Mouse (Mus musculus): Measurements from ENCODE around the gene Fam69a.
"Not testable (repeated sequence)": the region's sequence is repeated elsewhere in the genome, so short reads cannot be mapped to it uniquely, and the experiment has no call there.

Fam69a gene

GRCm38 (mm10) chr5:107947548-107947947 is 39.3 kb downstream of the Fam69a start:
- DNase-seq (ENCODE audit: low spot score in 2 of 2), result no peak

DNA sequence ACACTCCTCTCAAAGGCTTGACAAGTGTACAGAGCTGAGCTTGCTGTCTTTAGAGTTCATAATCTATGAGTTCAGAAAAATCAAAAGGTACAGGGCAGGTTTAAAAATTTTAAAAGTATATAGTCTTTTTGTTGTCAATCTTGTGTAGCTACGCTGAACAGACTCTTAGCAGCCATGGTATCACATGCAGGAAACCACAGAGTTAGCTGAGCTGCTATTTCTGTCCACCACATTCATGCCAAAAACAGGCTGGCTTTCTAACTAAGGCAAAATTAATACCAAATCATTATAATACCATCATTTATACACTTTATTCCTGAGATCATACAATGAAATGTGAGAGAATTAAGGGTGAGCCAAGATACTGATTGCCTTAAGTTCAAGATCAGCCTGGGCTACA is 40.4 kb downstream of the Fam69a start:
- no peak for DNase-seq (ENCODE audit: low spot score in 2 of 2)

DNA sequence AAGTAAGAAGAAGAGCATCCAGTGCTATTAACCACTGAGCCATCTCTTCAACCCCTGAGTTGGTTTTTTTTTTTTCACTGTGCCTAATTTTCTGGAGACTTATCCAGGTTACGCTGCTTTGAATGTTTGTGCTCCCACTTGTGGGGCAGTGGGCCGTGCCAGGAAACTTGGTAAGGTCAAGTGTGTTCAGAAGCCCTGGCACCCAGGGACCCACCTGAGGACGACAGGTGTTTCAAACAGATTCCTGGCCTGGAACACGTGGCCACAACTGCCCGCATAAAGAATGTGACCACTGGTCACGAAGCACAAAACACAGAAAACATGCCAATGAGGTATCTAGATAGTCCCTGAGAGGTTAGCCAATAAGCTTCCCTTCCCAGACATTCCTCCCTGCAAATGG is 43.4 kb downstream of the Fam69a start:
- no peak for DNase-seq (ENCODE audit: low spot score in 2 of 2)

DNA sequence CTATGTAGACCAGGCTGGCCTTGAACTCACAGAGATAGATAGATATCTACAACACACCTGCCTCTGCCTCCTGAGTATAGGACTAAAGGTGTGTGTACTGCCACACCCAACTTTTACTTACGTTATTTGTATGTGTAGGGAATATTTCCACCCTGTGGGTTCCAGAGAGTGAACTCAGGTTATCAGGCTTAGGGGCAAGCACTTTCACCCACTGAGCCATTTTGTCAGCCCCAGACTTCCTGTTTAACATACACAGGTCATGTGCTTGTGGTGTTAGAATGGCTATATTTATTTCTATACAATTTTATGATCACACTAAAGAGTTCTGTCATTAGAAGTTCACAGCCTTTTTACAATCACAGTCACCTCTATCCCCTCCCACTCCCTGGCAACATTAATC is 43.9 kb downstream of the Fam69a start:
- DNase-seq (ENCODE audit: low spot score in 2 of 2), result no peak

- no peak for DNase-seq (ENCODE audit: low spot score in 2 of 2)
These were observed 45.7 kb downstream of the Fam69a start for GRCm38 (mm10) chr5:107941222-107941621.

DNA sequence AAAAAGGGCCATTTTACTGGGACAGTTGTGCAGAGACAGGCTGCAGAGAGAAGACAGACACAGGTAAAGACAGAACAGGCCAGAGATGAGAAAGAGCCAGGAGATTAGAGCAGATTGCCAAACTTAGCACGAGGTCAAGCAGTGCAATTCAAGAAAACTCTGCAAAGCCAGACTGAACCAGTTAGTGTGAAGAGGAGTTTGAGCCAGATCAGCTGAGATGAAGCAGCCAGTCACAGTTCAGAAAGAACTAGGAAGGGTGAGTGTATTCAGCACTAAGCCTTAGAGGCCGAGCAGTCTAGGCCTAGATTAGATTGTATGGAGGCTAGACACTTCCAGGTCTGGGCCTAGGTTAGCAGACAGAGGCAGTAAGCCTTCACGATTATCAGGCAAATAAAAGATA is 47.2 kb downstream of the Fam69a start:
- DNase-seq (ENCODE audit: low spot score in 2 of 2), result no peak

GRCm38 (mm10) chr5:107938886-107939285 is 48.0 kb downstream of the Fam69a start:
- no peak for DNase-seq (ENCODE audit: low spot score in 2 of 2)

- DNase-seq (ENCODE audit: low spot score in 2 of 2), result not testable (repeated sequence)
These were observed 48.4 kb downstream of the Fam69a start for GRCm38 (mm10) chr5:107938483-107938882.

GRCm38 (mm10) chr5:107936625-107937389 is 50.1 kb downstream of the Fam69a start:
- no peak for DNase-seq (ENCODE audit: low spot score in 2 of 2)

DNA sequence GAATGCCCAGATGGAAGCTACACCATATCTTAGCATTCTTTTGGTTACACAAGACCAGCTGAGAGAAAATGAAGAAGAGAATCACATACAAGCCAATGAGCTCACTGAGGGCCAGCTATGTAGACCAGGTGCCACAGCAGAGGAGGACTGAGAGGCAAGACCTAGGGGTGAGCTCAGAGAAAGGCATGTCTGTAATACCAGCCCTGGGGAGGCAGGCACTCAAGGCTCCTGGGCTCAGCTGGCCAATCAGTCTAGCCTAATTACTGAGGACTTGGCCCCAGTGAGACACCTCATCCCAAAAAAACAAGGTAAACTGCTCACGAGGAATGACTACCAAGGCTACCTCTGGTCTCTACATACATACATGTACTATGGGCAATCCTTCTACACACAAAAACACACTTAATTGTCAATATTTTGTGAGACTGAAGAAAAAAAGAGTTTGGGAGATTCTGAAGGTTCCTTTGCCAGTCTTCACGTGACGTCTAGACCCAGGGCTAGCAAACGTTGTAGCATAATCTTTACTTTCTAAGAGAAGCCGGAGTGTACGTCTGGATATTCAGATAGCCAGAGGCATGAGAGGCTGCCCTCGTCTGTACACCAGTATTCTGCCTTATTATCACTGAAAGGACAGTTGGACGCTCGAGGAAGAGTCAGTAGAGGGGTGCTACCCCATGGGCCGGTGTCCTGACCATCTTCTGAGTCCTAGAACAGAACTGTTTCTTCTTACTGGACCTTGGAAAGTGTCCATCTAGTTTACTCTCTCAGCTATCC is 51.9 kb downstream of the Fam69a start:
- no peak for DNase-seq (ENCODE audit: low spot score in 2 of 2)

DNA sequence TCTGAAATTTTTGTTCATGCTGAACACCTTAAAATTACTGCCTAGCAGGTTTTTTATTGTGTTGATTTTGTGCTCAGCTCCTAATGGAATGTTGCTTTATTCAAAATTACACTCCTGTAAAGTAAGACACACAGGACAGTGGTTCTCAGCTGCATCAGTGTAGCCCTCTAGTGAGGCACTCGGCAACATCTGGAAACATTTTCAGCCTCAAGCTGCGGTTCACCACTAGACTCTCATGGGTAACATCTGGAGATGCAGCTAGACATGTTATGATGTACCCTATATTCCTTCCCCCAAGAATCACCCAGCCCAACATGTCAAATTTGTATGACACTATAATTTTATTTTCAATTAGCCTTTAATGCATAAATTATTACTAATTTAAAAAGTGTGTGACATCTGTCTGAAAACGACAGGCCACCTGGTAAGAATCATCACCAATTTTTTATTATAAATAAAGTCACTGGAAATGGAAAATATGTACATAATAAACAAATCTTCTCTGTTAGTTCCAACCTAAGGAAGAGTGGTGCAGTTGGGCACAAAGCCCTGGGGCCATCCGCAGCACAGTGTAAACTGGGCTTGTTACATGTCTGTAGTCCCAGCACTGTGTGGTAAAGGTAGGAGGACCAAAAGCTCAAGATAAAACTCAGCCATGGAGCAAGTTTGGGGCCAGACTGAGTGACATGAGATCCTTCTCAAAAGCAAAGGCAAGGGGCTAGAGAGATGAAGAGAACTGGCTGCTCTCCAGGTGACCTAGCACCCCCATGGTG is 53.5 kb downstream of the Fam69a start:
- DNase-seq (ENCODE audit: low spot score in 2 of 2), result no peak

DNA sequence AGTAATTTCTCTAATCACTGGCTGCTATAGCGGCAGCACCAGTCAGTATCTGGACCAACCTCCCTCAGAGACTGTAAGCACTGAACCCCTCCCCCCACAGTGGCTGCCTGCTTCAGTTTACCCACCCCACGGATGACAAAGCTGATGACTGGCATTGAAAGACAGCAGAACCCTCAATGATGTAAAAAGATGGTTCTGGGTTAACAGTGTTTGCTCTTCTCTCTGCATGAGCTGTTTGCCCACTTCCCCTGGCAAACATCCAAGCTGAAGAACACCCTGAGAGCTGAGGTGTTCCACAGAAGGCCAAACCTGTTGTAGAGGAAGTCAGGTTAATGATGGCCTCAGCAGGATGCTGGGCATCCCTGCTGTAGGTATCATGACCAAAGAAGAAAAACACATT is 54.3 kb downstream of the Fam69a start:
- no peak for DNase-seq (ENCODE audit: low spot score in 2 of 2)

DNA sequence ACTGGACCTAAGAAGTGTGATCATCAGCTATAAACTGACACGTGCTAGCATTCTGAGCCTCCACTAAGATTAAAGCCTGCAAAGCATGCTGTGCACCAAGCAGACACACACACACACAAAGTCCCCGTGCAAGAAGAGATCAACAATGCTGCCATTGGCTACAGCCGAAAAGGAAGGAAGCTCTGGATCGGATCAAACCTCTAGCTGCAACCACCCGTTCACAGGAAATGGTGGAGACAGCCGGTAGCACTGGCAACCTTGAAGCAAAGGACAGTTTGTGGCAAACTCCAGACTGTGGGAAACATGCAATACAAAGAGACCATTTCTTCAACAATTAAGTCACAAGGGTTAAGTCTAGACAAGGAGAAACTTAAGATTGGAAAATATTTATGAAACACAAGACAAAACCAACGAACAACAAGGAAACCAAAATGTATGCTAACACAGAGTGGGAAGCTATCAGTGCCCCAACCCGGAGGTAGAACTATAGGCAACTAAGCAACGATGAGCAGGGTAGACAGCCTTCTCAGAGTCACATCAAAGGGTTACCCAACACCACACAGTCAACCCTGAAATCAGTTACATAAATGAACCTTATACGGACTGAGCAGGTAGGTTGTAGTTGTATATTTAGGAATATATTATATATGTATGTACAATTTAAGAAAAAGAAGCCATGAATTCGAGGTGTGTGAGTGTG is 60.2 kb downstream of the Fam69a start:
- DNase-seq (ENCODE audit: low spot score in 2 of 2), result no peak

- DNase-seq (ENCODE audit: low spot score in 2 of 2), result no peak
These were observed 62.3 kb downstream of the Fam69a start for GRCm38 (mm10) chr5:107924564-107924963.

GRCm38 (mm10) chr5:107922836-107923235 is 64.0 kb downstream of the Fam69a start:
- DNase-seq (ENCODE audit: low spot score in 2 of 2), result no peak

GRCm38 (mm10) chr5:107921400-107922252 is 65.3 kb downstream of the Fam69a start:
- peak in 1 of 2 experiments; percentile 33 for DNase-seq (ENCODE audit: low spot score in 2 of 2)

GRCm38 (mm10) chr5:107915280-107915679 is 71.6 kb downstream of the Fam69a start:
- no peak for DNase-seq (ENCODE audit: low spot score in 2 of 2)

DNA sequence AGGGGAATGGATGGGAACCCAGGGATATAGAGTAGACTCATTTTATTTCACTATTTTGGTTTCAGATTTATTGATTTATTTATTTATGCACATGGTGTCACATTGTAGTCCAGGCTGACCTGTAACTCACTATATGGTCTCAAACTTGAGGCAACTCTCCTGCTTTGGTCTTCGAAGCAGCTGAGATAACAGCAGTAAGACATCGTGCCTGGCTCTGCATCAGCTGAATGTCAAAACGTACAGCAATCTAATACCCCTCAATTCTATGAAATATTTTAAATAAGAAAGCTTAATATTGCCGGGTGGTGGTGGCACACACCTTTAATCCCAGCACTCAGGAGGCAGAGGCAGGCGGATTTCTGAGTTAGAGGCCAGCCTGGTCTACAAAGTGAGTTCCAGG is 75.9 kb downstream of the Fam69a start:
- DNase-seq (ENCODE audit: low spot score in 2 of 2), result no peak

- DNase-seq (ENCODE audit: low spot score in 2 of 2), result no peak
These were observed 76.7 kb downstream of the Fam69a start for GRCm38 (mm10) chr5:107910084-107910616.

GRCm38 (mm10) chr5:107909668-107910067 is 77.2 kb downstream of the Fam69a start:
- no peak for DNase-seq (ENCODE audit: low spot score in 2 of 2)

All from spleen, postnatal 14 days (tissue).